Mouse (Mus musculus) cerebellum, postnatal 14 days (tissue): ENCODE measurements at regions not wholly inside any gene's neighbourhood (a gene's known extent, or its start where the extent isn't known, plus 50 kb on each side); places are given as distances from the start of the nearest gene placed in this dataset.

Experiments used
- DNase-seq, 2 experiments: peaks; one replicate each; pipeline ENCODE4 v3.0.0; 2021; ENCODE audit warnings: mixed read lengths in 2 of 2

GRCm38 (mm10) chr4:134990651-134991050 is 60.0 kb downstream of the Syf2 start:
- DNase-seq, result no peak

DNA sequence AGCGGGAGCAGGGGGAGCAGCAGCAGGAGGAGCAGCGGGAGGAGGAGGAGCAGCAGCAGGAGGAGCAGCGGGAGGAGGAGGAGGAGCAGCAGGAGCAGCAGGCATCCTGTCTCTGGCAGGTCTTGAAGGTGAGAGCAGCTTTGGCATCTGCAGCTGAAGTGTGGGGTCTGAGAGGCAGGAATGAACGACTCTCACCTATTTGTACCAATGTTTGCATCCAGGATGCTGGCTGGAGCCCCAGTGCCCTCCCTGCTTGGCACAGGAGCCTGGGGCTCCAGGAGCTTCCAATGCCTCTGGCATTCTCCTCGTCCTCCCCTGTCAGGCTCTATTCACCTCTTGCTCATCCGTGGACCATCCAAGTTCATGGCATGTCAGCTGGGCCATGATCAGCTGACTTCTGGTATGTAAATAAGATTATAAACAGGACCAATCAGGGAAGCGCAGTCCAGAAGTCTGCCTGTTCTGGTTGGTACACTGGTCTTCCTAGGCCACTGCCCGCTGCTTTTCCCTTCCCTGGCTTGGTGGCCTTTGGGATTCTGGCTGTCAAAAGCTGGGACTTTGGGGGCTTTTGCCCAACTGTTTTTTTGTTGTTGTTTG is 62.9 kb downstream of the Syf2 start:
- DNase-seq, result peak; percentile 70 to 79

GRCm38 (mm10) chr4:134994205-134994604 is 63.5 kb downstream of the Syf2 start:
- peak; percentile 85 to 93 for DNase-seq

DNA sequence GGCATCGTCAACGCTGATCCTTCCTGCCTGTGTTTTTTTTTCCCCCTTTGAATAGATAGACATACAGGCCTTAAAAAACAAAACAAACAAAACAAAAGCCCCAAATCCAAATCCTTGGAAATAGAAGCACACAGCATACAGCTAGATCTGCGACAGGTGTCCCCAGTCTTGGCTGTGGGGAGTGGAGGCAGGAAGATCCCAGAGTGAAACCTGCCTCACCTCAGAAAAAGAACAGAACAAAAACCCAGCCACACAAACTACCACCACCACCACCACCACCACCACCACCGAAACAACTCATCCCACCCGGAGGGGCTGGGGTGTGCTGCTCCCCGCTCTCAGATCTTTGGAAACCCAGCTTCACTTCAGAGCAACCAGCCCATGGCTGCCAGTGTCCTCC is 64.0 kb downstream of the Syf2 start:
- peak; percentile 51 to 62 for DNase-seq

GRCm38 (mm10) chr4:134995052-134995451 is 64.4 kb downstream of the Syf2 start:
- DNase-seq, result peak; percentile 98

DNA sequence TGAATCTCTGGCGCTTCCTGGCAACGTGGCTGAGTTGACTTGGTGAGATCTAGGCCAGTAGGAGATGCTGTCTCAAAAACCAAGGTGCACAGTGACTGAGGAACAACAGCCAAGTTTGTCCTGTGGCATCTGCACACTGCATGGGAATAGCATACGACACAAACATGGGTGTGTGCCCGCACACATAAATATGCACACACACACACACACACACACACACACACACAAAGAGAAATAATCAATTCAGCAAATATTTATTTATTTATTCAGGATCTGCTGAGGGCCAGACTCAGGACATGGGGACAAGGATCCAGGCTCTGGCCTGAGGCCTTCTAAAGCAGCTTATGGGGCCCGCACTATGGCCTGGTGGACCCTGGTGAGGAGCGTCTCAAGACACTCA is 65.4 kb downstream of the Syf2 start:
- DNase-seq, result no peak

- no peak for DNase-seq
These were observed 67.0 kb downstream of the Syf2 start for GRCm38 (mm10) chr4:134997461-134998434.

DNA sequence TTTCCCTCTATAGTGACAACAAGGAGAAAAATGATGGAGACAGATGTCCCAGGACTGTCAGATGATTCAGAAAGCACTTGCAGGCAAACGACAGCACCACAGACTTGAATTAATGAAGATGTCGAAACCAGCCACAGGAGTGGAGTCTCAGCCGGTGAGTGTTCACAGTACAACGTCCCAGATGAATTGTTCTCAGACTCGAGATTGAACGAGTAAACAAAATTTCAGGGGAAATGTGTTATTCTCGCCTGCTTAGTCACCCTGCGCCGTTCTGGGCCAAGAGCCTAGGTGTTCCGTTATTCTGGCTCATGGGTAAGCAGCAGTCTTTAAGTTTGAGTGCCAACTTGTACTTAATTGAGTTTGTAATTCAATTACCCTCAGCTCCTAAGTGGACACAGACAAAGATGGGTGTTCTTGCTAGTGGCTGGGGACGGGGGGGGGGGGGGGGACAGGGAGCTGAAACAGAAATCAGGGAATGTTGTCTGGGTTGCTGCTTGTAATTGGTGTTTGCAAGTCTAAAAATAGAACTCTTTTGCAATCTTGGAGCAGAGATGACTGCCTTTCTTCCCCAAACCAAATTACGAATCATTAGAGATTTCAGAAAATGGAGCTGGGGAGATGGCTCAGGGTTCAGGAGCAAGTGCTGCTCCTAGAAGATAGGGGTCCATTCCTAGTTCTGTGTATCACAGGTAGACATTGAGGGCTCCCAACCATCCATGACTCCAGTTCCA is 68.4 kb downstream of the Syf2 start:
- DNase-seq, result peak; percentile 54 to 61

DNA sequence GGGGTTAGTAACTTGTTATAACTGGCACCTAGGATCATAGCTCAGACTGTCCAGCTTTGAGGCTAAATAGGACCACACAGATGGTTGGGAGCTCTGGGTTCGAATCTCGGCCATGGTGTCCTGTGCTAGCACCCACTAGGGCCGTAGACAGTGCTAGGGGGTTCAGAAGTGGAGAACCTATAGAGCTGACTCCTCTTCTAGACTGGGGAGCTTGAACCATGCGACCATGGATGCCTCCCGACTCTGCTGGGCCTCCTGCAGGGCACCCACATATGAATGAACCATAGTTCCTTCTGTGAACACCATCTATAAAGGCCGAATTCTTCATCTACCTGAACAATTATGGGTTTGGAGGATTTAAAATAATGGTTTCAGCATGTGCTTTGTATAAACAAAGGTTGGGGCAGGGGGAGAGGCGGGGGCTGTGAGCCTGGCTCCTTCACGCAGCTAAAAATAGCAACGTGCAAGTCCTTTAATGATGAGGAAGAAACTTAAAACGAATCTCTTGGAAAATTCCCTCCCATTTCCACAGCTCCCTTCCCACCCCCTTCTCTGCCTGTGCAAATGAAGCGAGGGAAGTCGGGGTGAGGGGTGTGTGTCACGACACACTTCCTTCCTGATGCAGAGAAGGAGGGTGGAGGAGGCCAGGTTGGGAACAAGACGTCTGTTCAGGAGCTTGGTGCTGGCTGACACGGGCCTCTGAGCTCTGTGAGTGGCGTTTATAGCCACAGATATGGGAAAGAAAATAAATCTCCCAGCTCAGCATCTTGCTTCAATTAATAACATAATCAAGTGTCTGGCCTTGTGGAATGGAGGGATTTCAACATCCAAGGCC is 71.6 kb downstream of the Syf2 start:
- DNase-seq, result no peak

DNA sequence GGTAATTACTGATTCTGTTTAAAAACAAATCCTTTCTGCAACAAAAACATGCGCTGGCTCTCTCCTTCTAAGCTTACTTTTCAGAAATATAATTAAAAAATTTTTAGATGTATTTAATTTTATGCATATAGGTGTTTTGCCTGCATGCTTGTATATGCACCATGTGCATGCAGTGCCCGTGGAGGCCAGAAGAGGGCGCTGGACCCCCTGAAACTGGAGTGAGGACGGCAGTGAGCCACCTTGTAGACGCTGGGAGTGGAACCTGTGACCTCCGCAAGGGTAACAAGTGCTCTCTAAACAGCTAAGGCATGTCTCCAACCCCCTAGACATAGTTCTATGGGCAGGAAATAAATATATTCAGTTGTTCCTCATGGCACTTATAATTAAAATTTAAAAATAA is 80.7 kb downstream of the Syf2 start:
- no peak for DNase-seq

GRCm38 (mm10) chr4:135012945-135013344 is 82.2 kb downstream of the Syf2 start:
- peak in 1 of 2 experiments; percentile 55 for DNase-seq

- DNase-seq, result peak in 1 of 2 experiments; percentile 43
These were observed 83.2 kb downstream of the Syf2 start for GRCm38 (mm10) chr4:135013932-135014331.

DNA sequence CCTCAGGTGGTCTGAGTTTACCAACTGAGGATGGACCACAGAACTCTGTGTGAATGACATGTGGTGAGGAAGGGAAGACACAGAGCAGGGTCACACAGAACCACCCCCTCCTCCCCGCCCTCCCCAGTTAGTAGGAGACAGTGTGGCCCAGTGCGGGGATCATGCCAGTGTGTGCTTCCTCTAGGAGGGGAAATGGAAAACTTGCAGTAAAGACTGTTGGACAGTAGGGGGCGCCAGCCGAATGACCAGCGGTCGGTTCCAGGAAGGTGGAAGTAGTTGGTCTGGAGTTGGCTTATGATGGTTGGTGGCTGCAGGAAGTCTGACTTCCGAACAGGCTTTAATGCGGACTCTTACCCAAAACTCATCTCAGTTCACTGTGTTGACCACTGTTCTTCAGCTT is 87.3 kb downstream of the Syf2 start:
- peak in 1 of 2 experiments; percentile 59 for DNase-seq

GRCm38 (mm10) chr4:135019120-135019519 is 88.4 kb downstream of the Syf2 start:
- no peak for DNase-seq

DNA sequence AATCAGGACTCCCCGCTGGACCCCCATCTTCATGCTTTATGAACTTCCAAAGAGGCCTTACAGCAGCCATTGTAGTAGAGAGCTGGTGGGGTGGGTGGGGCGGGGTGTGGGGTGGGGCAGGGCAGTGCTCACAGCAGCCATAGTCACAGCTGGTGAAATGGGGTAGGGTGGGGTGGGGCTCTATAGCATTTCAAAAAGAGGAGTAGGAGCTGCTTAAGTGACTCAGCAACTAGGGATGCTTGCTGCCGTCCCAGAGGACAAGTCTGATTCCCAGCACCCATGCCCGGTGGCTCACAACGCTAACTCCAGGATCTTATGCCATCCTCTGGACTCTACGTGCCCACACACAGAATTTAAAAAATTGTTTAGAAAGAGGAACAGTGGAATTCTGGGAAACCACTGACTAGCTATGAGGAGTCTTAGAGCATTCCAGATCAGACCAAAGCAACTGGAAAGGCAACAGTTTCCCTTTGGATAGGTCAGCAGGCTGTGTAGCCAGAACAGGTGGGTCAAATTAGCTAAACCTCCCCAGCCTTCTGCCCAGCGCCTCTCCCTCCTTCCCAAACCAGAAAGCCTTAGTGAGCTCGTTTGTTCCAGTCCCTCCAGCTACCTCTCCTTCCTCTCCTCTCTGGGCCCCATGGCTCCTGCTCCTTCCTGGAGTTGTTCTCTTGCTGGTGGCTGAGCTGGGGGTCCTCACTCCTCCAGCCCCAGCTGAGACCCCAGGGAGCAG is 89.7 kb downstream of the Syf2 start:
- DNase-seq, result no peak

GRCm38 (mm10) chr4:135023200-135023599 is 92.5 kb downstream of the Syf2 start:
- no peak for DNase-seq

- DNase-seq, result no peak
These were observed 94.7 kb upstream of the Runx3 start for GRCm38 (mm10) chr4:135025802-135026201.

- peak in 1 of 2 experiments; percentile 41 for DNase-seq
These were observed 93.3 kb upstream of the Runx3 start for GRCm38 (mm10) chr4:135027136-135027535.

DNA sequence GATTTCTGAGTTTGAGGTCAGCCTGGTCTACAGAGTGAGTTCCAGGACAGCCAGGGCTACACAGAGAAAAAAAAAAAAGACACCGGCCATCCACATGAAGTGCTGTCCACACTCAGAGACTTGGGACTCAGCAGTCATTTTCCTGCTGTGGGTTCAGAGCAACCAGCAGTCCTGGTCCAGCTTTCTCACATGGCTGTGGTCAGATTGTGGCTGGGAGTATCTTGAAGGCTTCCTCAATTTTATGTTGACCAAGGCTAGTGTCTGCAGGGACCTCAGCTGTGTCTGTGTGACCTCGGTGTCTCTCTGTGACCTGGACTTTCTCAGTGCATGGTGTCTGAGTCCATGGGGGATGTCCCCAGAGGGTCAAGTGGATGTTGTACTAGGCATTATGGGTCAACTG is 90.7 kb upstream of the Runx3 start:
- no peak for DNase-seq

- peak; percentile 29 to 34 for DNase-seq
These were observed 88.0 kb upstream of the Runx3 start for GRCm38 (mm10) chr4:135032461-135032860.

- no peak for DNase-seq
These were observed 87.2 kb upstream of the Runx3 start for GRCm38 (mm10) chr4:135033302-135033701.

GRCm38 (mm10) chr4:135034406-135034805 is 86.0 kb upstream of the Runx3 start:
- DNase-seq, result peak; percentile 69 to 79
